Mouse (Mus musculus) gastrocnemius, adult 8-10 months (tissue): ENCODE data around the gene Mef2d. TPM values are rescaled to one million over a fixed set of nuclear protein-coding genes. Genes with fewer than 3 reads are reported as not detected.
A peak's percentile ranks its signal among the peaks of the same experiment; 100 is the strongest.

Source experiments
- DNase-seq, 2 experiments: peaks; one replicate each; pipeline ENCODE4 v3.0.0; 2022; ENCODE audit warnings: low spot score in 2 of 2
- total RNA-seq, 4 experiments: library from RNA; stranded (reverse); gene quantifications; 2 replicates each; pipeline ENCODE4 v1.2.4; 2022

Gene Mef2d
- total RNA-seq, result 100 to 1,000 TPM; 164 to 186 (median 172) TPM

GRCm38 (mm10) chr3:88141787-88142523 lies at the start of gene Mef2d:
Gene Mef2d, plus strand, starts transcription at chr3:88142372.
- DNase-seq, result peak; percentile 91 to 93

GRCm38 (mm10) chr3:88094126-88094525 lies 48.0 kb upstream of the Mef2d start:
- DNase-seq, result no peak

GRCm38 (mm10) chr3:88097666-88098065 lies 44.5 kb upstream of the Mef2d start:
- DNase-seq, result no peak

GRCm38 (mm10) chr3:88100251-88100650 lies 41.9 kb upstream of the Mef2d start:
- DNase-seq, result no peak

GRCm38 (mm10) chr3:88101736-88102135 lies 40.4 kb upstream of the Mef2d start:
- no peak for DNase-seq

GRCm38 (mm10) chr3:88102196-88102595 lies 40.0 kb upstream of the Mef2d start:
- DNase-seq, result no peak

GRCm38 (mm10) chr3:88102611-88103010 lies 39.6 kb upstream of the Mef2d start:
- DNase-seq, result no peak

- no peak for DNase-seq
Measured at GRCm38 (mm10) chr3:88106126-88106525, 36.0 kb upstream of the Mef2d start.

GRCm38 (mm10) chr3:88109126-88109525 lies 33.0 kb upstream of the Mef2d start:
- no peak for DNase-seq

GRCm38 (mm10) chr3:88114396-88114795 lies 27.8 kb upstream of the Mef2d start:
- DNase-seq, result no peak

- no peak for DNase-seq
Measured at GRCm38 (mm10) chr3:88120117-88120651, 22.0 kb upstream of the Mef2d start.

- DNase-seq, result no peak
Measured at GRCm38 (mm10) chr3:88121164-88122131, 20.7 kb upstream of the Mef2d start.

GRCm38 (mm10) chr3:88125195-88125594 lies 17.0 kb upstream of the Mef2d start:
- DNase-seq, result no peak

GRCm38 (mm10) chr3:88126181-88126580 lies 16.0 kb upstream of the Mef2d start:
- DNase-seq, result no peak

- DNase-seq, result no peak
Measured at GRCm38 (mm10) chr3:88127636-88128035, 14.5 kb upstream of the Mef2d start.

- no peak for DNase-seq
Measured at GRCm38 (mm10) chr3:88128056-88128455, 14.1 kb upstream of the Mef2d start.

GRCm38 (mm10) chr3:88129006-88129405 lies 13.2 kb upstream of the Mef2d start:
- DNase-seq, result no peak

- DNase-seq, result no peak
Measured at GRCm38 (mm10) chr3:88131071-88131470, 11.1 kb upstream of the Mef2d start.

- DNase-seq, result no peak
Measured at GRCm38 (mm10) chr3:88132492-88132891, 9.7 kb upstream of the Mef2d start.

- DNase-seq, result peak; percentile 78 to 81
Measured at GRCm38 (mm10) chr3:88133187-88133771, 8.9 kb upstream of the Mef2d start.

GRCm38 (mm10) chr3:88136346-88136745 lies 5.8 kb upstream of the Mef2d start:
- no peak for DNase-seq
